Mouse (Mus musculus): ENCODE measurements around the gene Alox12.
A peak's percentile ranks its signal among the peaks of the same experiment; 100 is the strongest.

The Alox12 gene

DNA sequence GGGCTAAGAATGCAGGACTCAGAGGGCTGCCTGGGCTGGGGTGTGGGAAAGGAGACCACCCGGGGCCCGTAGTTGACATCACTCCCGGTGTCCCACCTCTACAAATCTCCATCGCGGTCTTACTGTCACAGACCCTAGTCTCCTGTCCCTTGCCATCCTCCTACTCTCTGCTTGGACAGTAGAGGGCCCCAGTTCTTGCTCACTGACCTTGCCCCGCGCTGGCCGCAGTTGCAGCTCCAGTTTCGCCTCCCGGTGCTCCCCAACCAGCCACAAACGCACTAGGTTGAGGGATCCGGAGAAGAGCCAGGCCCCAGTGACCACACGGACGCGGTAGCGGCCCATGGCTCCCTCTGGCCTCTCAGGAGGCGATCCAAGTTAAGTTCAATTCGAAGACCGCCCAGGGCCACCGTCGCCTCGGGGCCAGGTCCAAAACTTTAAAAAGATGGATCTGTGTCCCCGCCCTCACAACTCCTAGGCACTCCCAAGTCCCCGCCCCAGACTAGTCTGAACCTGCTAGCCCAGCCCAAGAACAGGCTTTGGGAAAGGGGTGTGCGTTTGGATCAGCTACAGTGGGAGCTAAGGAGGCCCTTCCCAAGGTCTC is at the start of gene Alox12:
Gene Alox12, minus strand, starts transcription at position 423 of the 601 bp plus-strand sequence.
- no peak for DNase-seq

DNA sequence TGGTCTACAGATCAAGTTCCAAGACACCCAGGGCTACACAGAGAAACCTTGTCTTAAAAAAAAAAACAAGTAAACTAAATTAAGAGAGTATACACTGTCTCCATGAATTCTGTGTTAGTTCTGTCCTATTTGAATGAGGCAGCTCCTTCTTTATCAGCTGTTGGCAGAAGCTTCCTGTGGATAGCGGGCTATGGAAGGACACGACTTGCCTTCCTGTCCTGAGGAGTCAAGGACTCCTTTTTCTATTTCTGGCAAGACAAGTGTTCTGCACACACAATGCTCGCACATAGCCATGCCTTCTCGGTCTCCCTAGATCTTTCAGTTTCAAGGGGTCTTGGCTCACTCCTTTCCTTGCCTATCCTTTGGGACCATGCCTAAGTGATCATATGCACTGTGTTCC is 47.1 kb upstream of the Alox12 start:
- no peak for DNase-seq

DNA sequence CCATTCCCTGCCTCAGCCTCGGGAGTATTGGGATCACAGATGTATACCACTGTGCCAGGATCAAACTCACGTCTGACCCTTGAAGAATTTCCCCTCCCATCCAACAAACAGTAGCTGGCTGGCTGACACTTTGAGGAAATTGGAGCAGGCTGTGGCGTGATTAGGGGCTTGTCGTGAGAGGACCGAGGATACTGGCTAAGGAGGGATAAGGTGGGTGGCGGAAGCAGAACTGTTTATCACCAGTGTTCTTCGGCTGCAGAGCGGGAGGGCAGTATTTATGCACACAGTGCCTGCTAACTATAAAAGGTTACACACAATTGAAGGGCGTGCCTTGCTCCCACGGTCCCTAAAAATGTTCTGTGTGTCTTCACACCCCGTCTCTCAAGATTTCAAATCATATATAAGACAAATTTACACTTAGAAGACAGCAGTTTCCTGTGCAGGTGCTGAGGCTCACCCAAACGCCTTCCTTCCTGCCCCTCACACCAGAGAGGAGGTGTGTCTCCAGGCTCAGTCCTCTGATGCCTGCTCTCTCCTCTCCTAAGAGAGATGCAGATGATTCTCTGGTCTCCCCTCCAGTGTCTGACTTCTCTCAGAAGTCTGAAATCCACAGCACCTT is 42.8 kb upstream of the Alox12 start:
- DNase-seq, result no peak

DNA sequence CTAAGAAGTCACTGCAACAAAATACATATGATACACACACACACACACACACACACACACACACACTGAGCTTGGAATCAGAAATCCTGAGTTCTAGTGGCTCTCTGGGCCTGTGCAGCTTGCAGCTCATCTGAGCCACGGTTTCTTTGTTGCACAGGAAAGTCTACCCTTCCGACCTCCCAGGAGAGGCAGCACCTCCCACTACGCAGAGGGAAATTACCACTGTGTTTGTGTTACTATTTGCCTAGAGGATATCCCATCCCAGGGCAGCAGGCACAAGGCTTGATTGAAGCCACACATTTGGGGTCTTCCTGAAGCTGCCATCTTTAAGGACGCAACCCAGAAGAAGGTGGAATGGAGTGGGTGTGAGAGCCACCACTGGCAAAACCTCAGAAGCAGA is 42.3 kb upstream of the Alox12 start:
- DNase-seq, result no peak

DNA sequence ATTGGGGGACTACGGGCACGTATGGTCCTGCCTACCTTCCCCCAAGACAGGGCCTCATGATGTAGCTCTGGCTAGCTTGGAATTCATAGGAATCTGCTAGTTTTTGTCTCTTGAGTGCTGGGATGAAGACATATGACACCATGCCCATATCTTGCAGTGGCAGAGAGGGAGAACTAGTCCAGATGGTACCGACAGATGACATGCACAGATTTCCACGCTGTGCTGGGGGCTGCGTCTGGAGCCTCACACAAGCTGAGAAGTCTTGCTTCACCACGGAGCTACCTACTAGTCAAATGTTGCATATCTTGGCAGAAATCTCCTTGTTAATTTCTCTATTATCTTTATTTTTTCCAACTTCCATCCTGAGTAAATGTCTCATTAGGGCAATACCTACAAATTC is 38.7 kb upstream of the Alox12 start:
- DNase-seq, result peak; percentile 36

DNA sequence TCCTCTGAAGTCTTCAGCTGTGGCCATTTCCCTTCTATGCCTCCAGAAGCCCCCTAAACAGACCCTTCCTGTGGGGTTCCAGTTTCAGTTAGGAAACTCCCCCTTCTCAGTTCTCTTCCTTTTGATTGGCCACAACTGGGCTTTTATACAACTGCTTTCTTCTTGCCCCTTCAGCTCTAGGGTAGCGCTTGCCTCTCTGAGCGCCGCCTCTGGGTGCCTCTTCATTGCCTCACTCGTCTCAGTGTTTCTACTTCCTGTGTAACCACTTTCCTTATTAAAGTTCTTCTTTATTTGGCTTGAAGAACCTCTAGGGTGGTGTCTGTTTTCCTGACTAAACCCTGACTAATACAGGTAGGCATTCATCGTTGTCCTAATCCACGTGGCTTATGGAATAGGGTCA is 36.1 kb upstream of the Alox12 start:
- no peak for DNase-seq

DNA sequence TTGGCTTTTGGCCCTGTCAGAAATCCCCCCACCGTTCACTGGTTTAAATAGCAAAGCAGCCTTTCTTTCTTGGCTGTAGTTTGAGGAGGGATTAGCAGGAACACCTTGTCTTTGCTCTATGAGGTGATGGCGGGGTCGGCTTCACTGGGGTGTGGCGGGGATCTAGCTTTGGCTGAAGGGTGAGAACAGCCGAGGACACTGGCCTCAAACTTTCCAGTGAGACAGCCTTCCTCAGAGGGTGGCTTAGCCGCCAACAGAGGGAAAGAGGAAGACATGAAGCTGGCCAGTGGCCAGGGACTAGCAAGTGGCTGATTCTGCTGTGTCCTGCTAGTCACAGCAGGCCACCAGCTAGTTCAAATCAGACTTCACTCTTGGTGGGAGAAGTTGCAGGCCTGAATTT is 34.1 kb upstream of the Alox12 start:
- no peak for DNase-seq

DNA sequence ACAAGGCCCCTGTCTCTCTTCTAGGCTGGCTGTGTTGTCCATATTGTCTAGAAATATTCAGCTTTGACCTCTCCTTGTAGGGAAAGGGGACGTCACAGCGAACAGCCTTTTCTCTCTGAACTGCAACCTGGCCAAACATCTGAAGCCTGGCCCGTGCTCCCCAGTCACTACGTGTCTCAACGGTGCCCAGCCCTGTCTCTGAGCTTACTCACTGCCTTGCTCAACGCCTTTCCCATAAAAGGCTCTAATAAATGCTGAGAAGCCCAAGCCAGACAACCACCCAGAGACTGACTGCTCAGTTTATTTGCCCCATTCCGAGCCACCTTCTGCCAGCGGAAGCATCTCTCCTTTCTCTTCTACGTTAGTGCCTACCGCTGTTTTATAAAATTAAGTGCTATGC is 32.9 kb upstream of the Alox12 start:
- no peak for DNase-seq

DNA sequence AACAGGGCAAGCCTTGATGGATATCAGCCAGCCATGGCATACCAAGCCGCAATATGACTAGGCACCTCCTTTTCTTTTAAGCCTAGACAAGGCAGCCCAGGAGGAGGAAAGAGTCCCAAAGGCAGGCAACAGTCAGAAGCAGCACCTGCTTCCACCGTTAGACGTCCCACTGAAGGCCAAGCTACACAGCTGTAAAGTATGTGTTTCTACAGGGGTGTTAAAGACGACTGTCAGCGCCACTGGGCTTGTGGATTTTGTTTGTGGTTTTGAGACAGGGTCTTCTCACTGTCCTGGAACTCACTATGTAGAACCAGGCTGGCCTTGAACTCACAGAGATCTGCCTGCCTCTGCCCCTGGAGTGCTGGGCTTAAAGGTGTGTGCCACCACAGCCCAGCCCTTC is 30.5 kb upstream of the Alox12 start:
- DNase-seq, result no peak

DNA sequence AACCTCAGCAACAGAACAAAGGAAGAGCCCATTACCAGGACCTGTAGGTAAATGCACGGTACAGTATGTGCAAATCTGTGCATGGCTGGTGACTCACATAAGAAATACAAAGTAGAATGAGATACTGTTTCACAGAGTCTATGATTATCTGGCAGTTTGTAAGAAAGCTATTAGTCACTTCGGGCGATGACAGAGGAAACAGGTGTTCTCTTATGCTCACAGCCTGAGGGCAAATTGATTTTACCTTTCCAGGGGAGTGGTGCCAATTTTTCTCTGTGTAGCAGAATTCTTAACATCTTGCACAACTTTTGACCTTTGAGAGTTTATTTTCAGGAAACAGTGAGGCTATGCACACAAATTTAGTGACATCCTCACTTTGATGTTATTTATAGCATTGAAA is 29.6 kb upstream of the Alox12 start:
- DNase-seq, result no peak

DNA sequence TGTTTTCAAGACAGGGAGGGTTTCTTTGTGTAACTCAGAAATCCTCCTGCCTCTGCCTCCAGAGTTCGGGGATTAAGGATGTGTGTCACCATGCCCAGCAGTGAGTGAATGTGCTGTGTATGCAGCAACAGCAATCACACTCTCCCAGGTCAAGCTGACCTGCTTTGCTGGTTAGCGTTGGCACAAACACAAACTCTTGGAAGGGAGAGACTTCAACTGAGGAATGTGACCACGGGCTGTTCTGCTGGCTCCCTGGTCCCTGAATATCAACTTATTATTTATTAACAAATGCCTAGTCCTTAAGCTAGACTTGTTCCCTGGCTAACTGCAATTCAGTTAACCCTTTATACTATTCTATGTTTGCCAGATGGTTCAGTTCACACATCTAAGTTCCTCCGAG is 28.5 kb upstream of the Alox12 start:
- no peak for DNase-seq

DNA sequence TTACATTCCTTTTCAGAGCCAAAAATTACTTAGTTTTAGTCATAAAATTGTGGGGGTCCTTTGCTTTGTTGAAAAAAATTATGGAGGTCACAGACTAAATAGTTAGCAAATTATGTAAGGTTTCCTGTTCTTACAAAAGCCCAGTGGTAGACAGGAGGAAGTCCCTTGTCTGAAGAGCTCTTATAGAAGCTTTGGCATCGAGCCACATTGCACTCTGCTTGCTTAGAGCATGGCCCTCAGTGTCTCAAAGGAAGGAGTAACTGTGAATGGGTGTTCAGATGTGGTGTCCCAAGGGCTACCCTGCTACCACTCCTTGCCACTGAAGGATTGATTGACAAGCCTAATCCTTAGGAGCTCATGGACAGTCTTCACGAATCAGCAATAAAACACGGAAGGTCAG is 25.3 kb upstream of the Alox12 start:
- no peak for DNase-seq

DNA sequence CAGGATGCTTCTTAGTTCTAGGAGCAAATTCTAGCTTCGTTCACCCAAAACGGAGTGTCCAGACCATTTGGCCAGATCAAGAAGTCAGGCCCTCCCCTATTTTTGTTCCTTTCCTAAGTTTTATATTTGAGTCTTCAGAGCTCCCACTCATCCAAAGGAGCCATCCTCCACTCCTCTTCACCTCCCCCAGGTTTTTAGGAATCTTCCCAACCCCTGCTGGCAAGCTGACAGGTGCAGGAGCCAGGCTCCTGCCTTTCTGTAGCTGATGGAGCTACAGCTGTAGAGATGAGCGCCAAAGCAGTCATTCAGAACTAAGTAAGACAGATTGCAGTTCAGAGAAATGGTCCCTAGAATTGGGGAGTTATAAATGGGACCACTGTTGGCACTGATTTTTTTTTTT is 23.8 kb upstream of the Alox12 start:
- no peak for DNase-seq

DNA sequence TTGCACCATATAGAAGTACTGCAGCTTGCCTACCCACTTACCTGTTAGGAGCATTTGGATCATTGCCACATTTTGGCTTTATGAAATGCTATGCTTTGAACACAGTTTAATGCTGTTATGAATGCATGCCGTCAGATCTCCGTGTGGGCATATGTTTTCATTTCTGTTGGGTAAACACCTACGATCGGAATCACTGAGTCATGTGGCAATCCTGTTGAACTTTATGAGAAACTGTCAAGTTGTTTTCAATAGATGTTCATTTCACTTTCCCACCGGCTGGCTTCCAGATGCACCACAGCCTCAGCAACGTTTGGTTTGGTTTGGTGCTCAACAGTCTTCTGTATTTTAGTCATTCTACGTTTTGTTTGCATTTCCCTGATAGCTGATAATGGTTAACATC is 16.5 kb upstream of the Alox12 start:
- DNase-seq, result no peak

DNA sequence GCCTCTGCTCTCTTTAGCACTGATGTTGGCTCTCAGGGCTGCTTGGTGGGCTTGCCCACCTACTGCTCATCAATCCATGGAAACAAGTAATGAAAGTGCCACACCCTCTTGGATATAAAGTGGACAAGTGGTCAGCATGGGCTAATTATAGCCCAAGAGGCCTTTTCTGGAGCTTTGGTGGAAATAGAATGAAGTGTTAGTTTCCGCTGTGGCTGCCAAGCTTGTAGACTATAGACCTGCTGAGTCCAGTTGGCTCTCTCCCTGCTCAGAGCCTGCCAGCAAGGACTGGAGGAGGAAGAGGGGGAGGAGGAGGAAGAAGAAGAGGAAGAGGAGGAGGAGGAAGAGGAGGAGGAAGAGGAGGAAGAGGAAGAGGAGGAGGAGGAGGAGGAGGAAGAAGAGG is 11.3 kb upstream of the Alox12 start:
- no peak for DNase-seq

DNA sequence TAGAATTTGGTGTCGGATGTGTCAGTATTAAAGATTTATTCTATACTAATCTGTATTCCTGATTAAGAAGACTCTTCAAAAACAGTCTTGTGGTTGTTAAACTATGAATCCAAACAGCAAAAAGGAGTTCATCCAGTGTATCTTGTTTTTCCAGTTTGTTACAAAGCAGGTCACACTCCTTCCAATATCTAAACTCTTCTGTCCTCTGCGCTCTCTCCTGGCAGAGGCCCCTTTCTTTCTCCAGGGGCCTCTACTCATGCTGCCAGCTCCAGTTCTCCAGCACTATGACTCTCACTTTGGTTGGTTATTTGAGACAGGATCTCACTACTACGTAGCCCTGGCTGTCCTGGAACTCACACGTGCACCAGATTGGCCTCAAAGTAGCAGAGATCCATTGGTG is 10.7 kb upstream of the Alox12 start:
- no peak for DNase-seq

DNA sequence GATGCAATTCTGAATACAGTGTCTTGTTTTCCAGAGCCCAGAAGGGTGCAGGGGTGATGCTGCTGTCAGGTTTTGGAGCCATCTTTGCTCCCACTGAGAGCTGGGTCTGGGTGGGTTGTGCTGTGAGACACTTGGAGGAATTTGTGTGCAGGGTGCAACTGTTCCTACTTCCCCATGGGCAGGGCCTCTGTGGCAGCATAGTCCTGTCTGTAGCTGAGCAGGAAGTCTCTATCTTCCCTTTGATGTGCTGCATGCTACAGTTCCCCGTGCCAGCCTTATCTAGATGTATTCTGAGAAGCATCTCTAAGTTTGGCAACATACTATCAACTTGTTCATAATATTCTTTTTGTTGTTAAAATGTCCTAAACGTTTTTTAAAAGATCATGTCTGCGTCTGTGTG is 10.1 kb upstream of the Alox12 start:
- no peak for DNase-seq

DNA sequence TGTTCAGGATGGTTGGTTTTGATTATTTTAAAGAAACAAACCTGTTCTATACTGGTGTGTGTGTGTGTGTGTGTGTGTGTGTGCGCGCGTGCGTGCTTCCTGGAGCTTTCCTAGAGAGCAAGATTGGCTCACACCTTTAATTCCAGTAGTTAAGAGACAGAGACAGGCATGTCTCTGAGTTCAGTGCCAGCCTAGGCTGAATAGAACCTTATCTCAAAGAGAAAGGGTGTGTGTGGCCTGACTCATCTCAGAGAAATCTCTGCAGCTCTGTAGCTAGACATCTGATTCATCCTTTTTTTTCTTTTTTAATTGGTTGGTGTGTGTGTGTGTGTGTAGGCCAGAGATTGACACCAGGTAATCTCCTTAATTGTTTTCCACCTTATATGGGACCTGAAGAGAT is 3.9 kb upstream of the Alox12 start:
- no peak for DNase-seq

DNA sequence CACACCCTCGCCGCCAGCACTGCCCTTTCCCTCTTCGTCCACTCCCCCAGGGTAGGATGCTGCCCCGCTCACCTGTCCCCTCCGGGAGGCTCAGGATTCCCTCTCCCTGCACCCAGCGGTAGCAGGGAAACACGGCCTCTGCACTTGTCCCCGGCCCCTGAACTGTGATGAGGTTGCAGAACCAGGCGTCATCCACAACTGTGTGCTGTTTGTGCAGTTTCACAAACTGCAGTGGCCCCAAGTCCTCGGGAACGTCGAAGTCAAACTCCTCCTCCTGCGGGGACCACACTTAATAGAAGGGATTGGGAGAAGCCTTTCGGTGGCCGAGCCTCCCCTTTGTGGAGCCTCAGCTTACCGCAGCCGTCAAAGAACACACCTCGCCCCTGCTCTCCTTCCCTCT is 816 bp downstream of the Alox12 start:
- no peak for DNase-seq

DNA sequence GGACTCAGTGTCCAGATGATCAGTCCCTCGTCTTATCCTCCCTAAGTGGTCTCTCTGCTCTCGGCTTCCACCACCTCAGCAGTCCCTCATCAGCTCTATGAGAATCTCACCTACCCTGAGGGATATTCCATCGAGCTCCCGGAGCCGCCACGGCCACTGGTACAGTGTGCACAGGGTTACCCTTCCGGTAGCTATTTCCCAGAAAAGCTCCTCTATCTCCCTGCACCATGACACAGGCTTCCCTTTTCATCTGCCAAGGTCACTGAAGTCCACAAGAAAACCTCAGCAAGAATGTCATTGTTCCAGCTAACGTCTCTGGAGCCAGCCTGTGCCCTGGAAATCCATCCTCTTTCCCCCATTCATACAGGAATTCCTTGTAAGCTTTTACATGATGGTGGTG is 3.3 kb downstream of the Alox12 start:
- no peak for DNase-seq

DNA sequence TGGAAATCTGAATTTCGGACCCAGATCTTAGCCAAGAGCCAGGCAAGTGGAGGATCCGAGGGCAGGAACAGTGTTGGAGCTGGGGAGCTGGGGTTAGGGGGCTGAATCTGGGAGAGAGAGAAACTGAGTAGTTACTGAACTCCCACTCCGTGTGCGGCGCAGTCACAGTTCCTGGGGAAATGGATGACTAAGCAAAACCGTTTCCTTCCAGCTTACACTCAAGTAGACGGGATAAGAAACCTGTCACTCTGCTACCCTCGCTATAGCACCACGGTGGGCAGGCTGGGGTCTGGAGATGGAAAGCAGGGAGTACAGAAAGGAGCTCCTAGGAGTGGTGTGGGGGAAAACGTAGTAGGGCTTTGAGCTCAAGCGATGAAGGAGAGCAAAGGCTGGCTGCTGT is 5.0 kb downstream of the Alox12 start:
- no peak for DNase-seq

DNA sequence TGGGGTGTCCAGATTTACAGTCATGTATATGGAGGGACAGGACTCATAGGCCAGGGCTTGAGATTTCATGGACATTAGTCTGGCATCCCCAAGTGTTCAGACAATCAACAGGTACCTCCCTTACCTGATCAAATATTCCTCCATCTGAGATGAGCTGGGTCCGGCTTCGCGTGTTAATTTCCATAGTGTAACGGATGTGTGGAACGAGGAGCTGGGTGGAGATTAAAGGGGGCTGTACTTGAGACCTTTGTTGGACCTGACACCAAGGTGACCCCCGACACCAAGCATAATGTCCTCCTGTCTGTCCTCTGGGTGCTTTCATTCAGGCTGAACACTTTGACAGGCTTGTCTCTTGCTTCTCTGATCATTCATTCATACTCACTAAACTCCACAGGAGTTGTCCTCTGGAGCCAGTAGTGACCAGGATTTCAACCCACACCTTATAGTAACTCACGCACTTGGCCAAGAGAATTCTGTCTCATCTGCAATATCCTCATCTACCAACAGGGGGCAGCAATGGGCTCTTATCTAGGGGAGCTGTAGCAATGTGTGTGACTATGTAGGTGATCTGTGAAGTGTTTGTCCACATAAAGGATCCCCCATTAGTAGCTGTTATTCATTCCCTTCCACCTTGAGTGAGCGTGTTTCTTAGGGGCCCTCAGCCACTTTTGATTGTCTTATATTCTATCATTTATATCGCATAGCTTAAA is 7.9 kb downstream of the Alox12 start:
- DNase-seq, result no peak

DNA sequence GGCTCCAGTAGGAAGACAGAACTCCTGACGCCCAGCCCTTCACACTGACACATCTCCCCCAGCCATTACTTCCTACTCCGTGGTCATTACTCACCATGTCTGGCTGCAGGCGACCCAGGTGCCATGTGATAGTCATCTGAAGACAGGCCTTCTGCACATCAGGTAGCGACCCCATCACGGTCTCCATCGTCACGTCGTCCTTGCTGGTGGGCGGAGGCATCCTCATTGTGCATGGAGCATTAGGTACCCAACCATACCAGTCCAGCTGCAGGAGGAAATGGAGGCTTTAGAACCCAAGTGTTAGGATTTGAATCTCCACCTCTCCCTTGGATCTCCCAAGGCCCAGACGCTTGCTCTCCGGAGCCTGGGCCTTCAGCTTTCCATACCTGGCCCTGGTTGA is 12.6 kb downstream of the Alox12 start:
- DNase-seq, result no peak

DNA sequence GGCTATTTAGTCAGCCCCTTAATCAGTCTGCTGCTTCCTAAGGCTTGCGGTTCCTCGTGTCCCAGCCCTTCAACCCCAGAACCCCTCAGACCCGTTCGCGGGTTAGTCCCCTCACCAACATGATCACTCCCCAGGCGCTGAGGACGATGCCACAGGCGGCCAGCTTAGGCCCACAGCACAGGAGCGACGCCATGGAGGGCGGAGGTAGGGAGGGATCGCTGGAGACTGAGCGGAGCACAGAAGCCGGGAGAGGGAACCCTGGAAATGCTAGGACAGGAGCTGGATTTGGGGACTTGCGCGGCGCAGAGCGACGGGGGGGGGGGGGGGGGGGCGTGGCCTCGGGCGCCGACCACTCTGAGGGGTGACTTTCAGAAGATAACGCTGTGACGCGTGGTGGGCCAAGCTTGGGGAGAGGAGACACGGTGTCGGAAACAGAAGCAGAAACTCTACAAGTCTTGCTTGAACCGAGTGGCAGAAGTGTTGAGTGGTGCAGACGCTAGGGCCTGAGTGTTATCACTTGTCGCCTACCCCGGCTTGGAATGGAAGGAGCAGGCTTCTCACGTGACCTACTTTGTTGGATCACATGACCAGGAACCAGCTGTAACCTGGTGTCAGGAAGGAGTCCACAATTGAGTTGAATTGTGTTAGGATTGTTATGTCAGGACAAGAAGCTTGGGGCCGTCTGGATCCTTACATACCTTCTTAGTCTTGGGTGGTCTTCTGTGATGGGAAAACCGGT is 15.4 kb downstream of the Alox12 start, which contains the start of the genes Gm21988 and Rnasek:
Gene Gm21988, minus strand, starts transcription at position 290 of the 739 bp plus-strand sequence.
Gene Rnasek, minus strand, starts transcription at position 302 of the 739 bp plus-strand sequence.
- peak; percentile 83 for DNase-seq

Data from right cerebral cortex, postnatal 25 days (tissue).